Mouse (Mus musculus): ENCODE data around the gene Stambpl1. TPM values are rescaled to one million over a fixed set of nuclear protein-coding genes. Genes with fewer than 3 reads are reported as not detected.

The Stambpl1 gene
- polyA plus RNA-seq, 1 experiment from 2014 or later = 13.0 TPM

- Histone ChIP-seq H3K9me3 (ENCODE audit: control insufficient read depth, low read length) (no peaks in the 10 kb centered on the region), H3K9ac (ENCODE audit: low read length) (no peak overlapping the region), H3K4me2 (replicated peaks; ENCODE audit: low read depth) (no peak overlapping the region), H3K4me3 (ENCODE audit: low read depth, low read length) (no peak overlapping the region), H3K36me3 (ENCODE audit: control insufficient read depth, insufficient read depth, low read length) (no peaks in the 10 kb centered on the region), H3K27me3 (ENCODE audit: control insufficient read depth, insufficient read depth, low read length) (no peaks in the 10 kb centered on the region), H3K4me1 (replicated peaks; ENCODE audit: control insufficient read depth, insufficient read depth) (no peaks in the 10 kb centered on the region), H3K27ac (replicated peaks) (no peak overlapping the region)
- peak; percentile 21; the same call in 1 of the 2 replicates for ATAC-seq (ENCODE audit: low FRiP score, low TSS enrichment)
- DNase-seq (ENCODE audit: low spot score) = no peak
- TF ChIP-seq CTCF (IDR thresholded peaks at IDR 0.05; ENCODE audit: low read depth) = no peak
- TF ChIP-seq EP300 (optimal IDR thresholded peaks at IDR 0.05) = no peak
- WGBS = 33% methylated on average over 2 of the region's 2 CpGs
These were observed 18.8 kb downstream of the Stambpl1 start for GRCm38 (mm10) chr19:34210841-34211240.

GRCm38 (mm10) chr19:34212489-34213250 is 20.6 kb downstream of the Stambpl1 start:
- no peaks in the 10 kb centered on the region for H3K27me3 ChIP-seq (ENCODE audit: control insufficient read depth, insufficient read depth, low read length)
- peak; percentile 19; the same call in 1 of the 2 replicates for ATAC-seq (ENCODE audit: low FRiP score, low TSS enrichment)
- no peak overlapping the region for H3K4me3 ChIP-seq (ENCODE audit: low read depth, low read length)
- H3K4me1 ChIP-seq (replicated peaks; ENCODE audit: control insufficient read depth, insufficient read depth) = no peaks in the 10 kb centered on the region
- no peak overlapping the region for H3K4me2 ChIP-seq (replicated peaks; ENCODE audit: low read depth)
- H3K9me3 ChIP-seq (ENCODE audit: control insufficient read depth, low read length) = no peaks in the 10 kb centered on the region
- H3K9ac ChIP-seq (ENCODE audit: low read length) = no peak overlapping the region
- H3K27ac ChIP-seq (replicated peaks) = peak overlapping the region; percentile 56; the same call in 1 of the 2 replicates
- 69% methylated on average over 12 of the region's 12 CpGs for WGBS
- DNase-seq (ENCODE audit: low spot score) = no peak
- TF ChIP-seq EP300 (optimal IDR thresholded peaks at IDR 0.05) (no peak), CTCF (IDR thresholded peaks at IDR 0.05; ENCODE audit: low read depth) (no peak)
- no peaks in the 10 kb centered on the region for H3K36me3 ChIP-seq (ENCODE audit: control insufficient read depth, insufficient read depth, low read length)

GRCm38 (mm10) chr19:34213251-34213645 is 21.2 kb downstream of the Stambpl1 start:
- Histone ChIP-seq H3K4me1 (replicated peaks; ENCODE audit: control insufficient read depth, insufficient read depth) (no peaks in the 10 kb centered on the region), H3K36me3 (ENCODE audit: control insufficient read depth, insufficient read depth, low read length) (no peaks in the 10 kb centered on the region), H3K27me3 (ENCODE audit: control insufficient read depth, insufficient read depth, low read length) (no peaks in the 10 kb centered on the region), H3K9me3 (ENCODE audit: control insufficient read depth, low read length) (no peaks in the 10 kb centered on the region), H3K4me3 (ENCODE audit: low read depth, low read length) (no peak overlapping the region), H3K27ac (replicated peaks) (peak overlapping the region; percentile 56; the same call in 1 of the 2 replicates), H3K9ac (ENCODE audit: low read length) (no peak overlapping the region), H3K4me2 (replicated peaks; ENCODE audit: low read depth) (no peak overlapping the region)
- ATAC-seq (ENCODE audit: low FRiP score, low TSS enrichment) = no peak; the same call in 1 of the 2 replicates
- TF ChIP-seq CTCF (IDR thresholded peaks at IDR 0.05; ENCODE audit: low read depth) (no peak), EP300 (optimal IDR thresholded peaks at IDR 0.05) (no peak)
- DNase-seq (ENCODE audit: low spot score) = no peak

GRCm38 (mm10) chr19:34214136-34214535 is 22.1 kb downstream of the Stambpl1 start:
- no peaks in the 10 kb centered on the region for H3K9me3 ChIP-seq (ENCODE audit: control insufficient read depth, low read length)
- no peaks in the 10 kb centered on the region for H3K36me3 ChIP-seq (ENCODE audit: control insufficient read depth, insufficient read depth, low read length)
- H3K9ac ChIP-seq (ENCODE audit: low read length) = no peak overlapping the region
- H3K27me3 ChIP-seq (ENCODE audit: control insufficient read depth, insufficient read depth, low read length) = no peaks in the 10 kb centered on the region
- no peak overlapping the region for H3K4me3 ChIP-seq (ENCODE audit: low read depth, low read length)
- H3K4me2 ChIP-seq (replicated peaks; ENCODE audit: low read depth) = no peak overlapping the region
- DNase-seq (ENCODE audit: low spot score) = no peak
- WGBS = 37% methylated on average over 4 of the region's 4 CpGs
- no peak overlapping the region for H3K27ac ChIP-seq (replicated peaks)
- H3K4me1 ChIP-seq (replicated peaks; ENCODE audit: control insufficient read depth, insufficient read depth) = no peaks in the 10 kb centered on the region
- ATAC-seq (ENCODE audit: low FRiP score, low TSS enrichment) = 0 out of 2 replicates have a peak, but pooled peaks have one; percentile 30
- TF ChIP-seq CTCF (IDR thresholded peaks at IDR 0.05; ENCODE audit: low read depth) = no peak
- TF ChIP-seq EP300 (optimal IDR thresholded peaks at IDR 0.05) = no peak

GRCm38 (mm10) chr19:34216956-34217355 is 24.9 kb downstream of the Stambpl1 start:
- Histone ChIP-seq H3K27ac (replicated peaks) (no peak overlapping the region), H3K9me3 (ENCODE audit: control insufficient read depth, low read length) (no peaks in the 10 kb centered on the region), H3K36me3 (ENCODE audit: control insufficient read depth, insufficient read depth, low read length) (no peaks in the 10 kb centered on the region), H3K4me1 (replicated peaks; ENCODE audit: control insufficient read depth, insufficient read depth) (no peaks in the 10 kb centered on the region), H3K27me3 (ENCODE audit: control insufficient read depth, insufficient read depth, low read length) (no peaks in the 10 kb centered on the region), H3K4me2 (replicated peaks; ENCODE audit: low read depth) (no peak overlapping the region), H3K4me3 (ENCODE audit: low read depth, low read length) (no peak overlapping the region), H3K9ac (ENCODE audit: low read length) (no peak overlapping the region)
- ATAC-seq (ENCODE audit: low FRiP score, low TSS enrichment) (no peak), DNase-seq (ENCODE audit: low spot score) (no peak)
- 52% methylated on average over 5 of the region's 5 CpGs for WGBS
- TF ChIP-seq EP300 (optimal IDR thresholded peaks at IDR 0.05) (no peak), CTCF (IDR thresholded peaks at IDR 0.05; ENCODE audit: low read depth) (no peak)

GRCm38 (mm10) chr19:34217761-34218160 is 25.7 kb downstream of the Stambpl1 start:
- no peak overlapping the region for H3K4me3 ChIP-seq (ENCODE audit: low read depth, low read length)
- H3K27me3 ChIP-seq (ENCODE audit: control insufficient read depth, insufficient read depth, low read length) = no peaks in the 10 kb centered on the region
- no peaks in the 10 kb centered on the region for H3K36me3 ChIP-seq (ENCODE audit: control insufficient read depth, insufficient read depth, low read length)
- DNase-seq (ENCODE audit: low spot score) (no peak), ATAC-seq (ENCODE audit: low FRiP score, low TSS enrichment) (no peak)
- H3K9ac ChIP-seq (ENCODE audit: low read length) = no peak overlapping the region
- WGBS = 77% methylated on average over 3 of the region's 3 CpGs
- H3K4me1 ChIP-seq (replicated peaks; ENCODE audit: control insufficient read depth, insufficient read depth) = no peaks in the 10 kb centered on the region
- no peak for TF ChIP-seq CTCF (IDR thresholded peaks at IDR 0.05; ENCODE audit: low read depth)
- no peak for TF ChIP-seq EP300 (optimal IDR thresholded peaks at IDR 0.05)
- H3K9me3 ChIP-seq (ENCODE audit: control insufficient read depth, low read length) = no peaks in the 10 kb centered on the region
- no peak overlapping the region for H3K27ac ChIP-seq (replicated peaks)
- H3K4me2 ChIP-seq (replicated peaks; ENCODE audit: low read depth) = no peak overlapping the region

Measured in stomach, postnatal 0 days (tissue).